Mouse (Mus musculus) MEL (cell line): Measurements from ENCODE around the gene Defb45. TPM values are rescaled to one million over a fixed set of nuclear protein-coding genes. Genes with fewer than 3 reads are reported as not detected.

Experiments
- DNase-seq: peaks from one replicate; pipeline ENCODE4 v3.0.0; 2011; ENCODE audit warnings: low read depth, low spot score
- H3K27ac ChIP-seq: 2 replicates; pipeline ENCODE4 v1.5.1; 2012; ENCODE audit warnings: low read depth, mild to moderate bottlenecking, control low read depth, low read length, moderate library complexity; ENCODE audit not compliant: control insufficient read depth
- H3K27me3 ChIP-seq, 2 experiments: fragments of 150-350 bp in 1 of 2; sonication (generic) in 1 of 2; 2 replicates each; pipeline ENCODE4 v1.6.1; 2012; ENCODE audit warnings: low read length in 2 of 2, mild to moderate bottlenecking in 2 of 2, improper control_type of control experiment in 1 of 2, moderate library complexity in 1 of 2; ENCODE audit not compliant: insufficient read depth in 2 of 2, control insufficient read depth in 1 of 2
- H3K36me3 ChIP-seq, 2 experiments: 2 replicates each; pipeline ENCODE4 v1.6.1; 2012 to 2014; ENCODE audit warnings: low read length in 2 of 2, improper control_type of control experiment in 1 of 2, inconsistent platforms in 1 of 2, mild to moderate bottlenecking in 1 of 2; ENCODE audit not compliant: insufficient read depth in 2 of 2, control insufficient read depth in 1 of 2
- H3K4me1 ChIP-seq, 2 experiments: fragments of 150-350 bp in 1 of 2; sonication (generic) in 1 of 2; 2 replicates each; pipeline ENCODE4 v1.6.1; 2012; ENCODE audit warnings: low read length in 2 of 2, improper control_type of control experiment in 1 of 2, mild to moderate bottlenecking in 1 of 2; ENCODE audit not compliant: insufficient read depth in 2 of 2, control insufficient read depth in 1 of 2
- H3K4me3 ChIP-seq, 2 experiments: fragments of 150-350 bp in 1 of 2; sonication (generic) in 1 of 2; 2 replicates each; pipeline ENCODE4 v1.5.1; 2012; ENCODE audit warnings: low read depth in 2 of 2, low read length in 2 of 2, mild to moderate bottlenecking in 2 of 2, moderate library complexity in 2 of 2, control low read depth in 1 of 2, improper control_type of control experiment in 1 of 2; ENCODE audit not compliant: control insufficient read depth in 1 of 2, insufficient read depth in 1 of 2
- H3K79me2 ChIP-seq: 2 replicates; pipeline ENCODE4 v1.6.1; 2012; ENCODE audit warnings: mild to moderate bottlenecking, low read length, moderate library complexity; ENCODE audit not compliant: control insufficient read depth, poor library complexity, insufficient read depth
- H3K9ac ChIP-seq: 2 replicates; pipeline ENCODE4 v1.6.1; 2012; ENCODE audit warnings: low read depth, mild to moderate bottlenecking, control low read depth, low read length, moderate library complexity; ENCODE audit not compliant: control insufficient read depth, poor library complexity, severe bottlenecking
- H3K9me3 ChIP-seq: fragments of 150-350 bp; sonication (generic); replicated peaks from 2 replicates; pipeline ENCODE4 v1.6.1; 2012; ENCODE audit warnings: mild to moderate bottlenecking, low read length, improper control_type of control experiment, moderate library complexity; ENCODE audit not compliant: insufficient read depth
- BHLHE40 ChIP-seq: IDR thresholded peaks from 2 replicates; pipeline ENCODE4 v1.6.1; 2012; ENCODE audit warnings: low read depth, mild to moderate bottlenecking, inconsistent platforms, low read length, improper control_type of control experiment, borderline replicate concordance
- CHD1 ChIP-seq: IDR thresholded peaks from 2 replicates; pipeline ENCODE4 v1.6.1; 2012; ENCODE audit warnings: low read depth, mild to moderate bottlenecking, inconsistent platforms, low read length, improper control_type of control experiment
- CTCF ChIP-seq, 3 experiments: IDR thresholded peaks in 2 of 3; conservative IDR thresholded peaks in 1 of 3; 2 replicates each; pipeline ENCODE4 v1.5.1; 2011 to 2012; ENCODE audit warnings: low read length in 3 of 3, low read depth in 2 of 3, mild to moderate bottlenecking in 2 of 3, improper control_type of control experiment in 1 of 3, inconsistent platforms in 1 of 3, mixed read lengths in 1 of 3, moderate library complexity in 1 of 3; ENCODE audit not compliant: control insufficient read depth in 1 of 3, insufficient read depth in 1 of 3, poor library complexity in 1 of 3, severe bottlenecking in 1 of 3
- EP300 ChIP-seq, 2 experiments: IDR thresholded peaks; 2 replicates each; pipeline ENCODE4 v1.6.1; 2011; ENCODE audit warnings: improper control_type of control experiment in 2 of 2, low read length in 2 of 2, low read depth in 1 of 2, mild to moderate bottlenecking in 1 of 2
- ETS1 ChIP-seq: IDR thresholded peaks from 2 replicates; pipeline ENCODE4 v1.6.1; 2012; ENCODE audit warnings: low read depth, mild to moderate bottlenecking, inconsistent platforms, low read length, improper control_type of control experiment, moderate library complexity
- HCFC1 ChIP-seq: IDR thresholded peaks from 2 replicates; pipeline ENCODE4 v1.6.1; 2012; ENCODE audit warnings: low read depth, mild to moderate bottlenecking, inconsistent platforms, low read length, improper control_type of control experiment, moderate library complexity
- MAFK ChIP-seq: IDR thresholded peaks from 2 replicates; pipeline ENCODE4 v1.6.1; 2011; ENCODE audit warnings: low read depth, mild to moderate bottlenecking, low read length, improper control_type of control experiment, borderline replicate concordance
- MAZ ChIP-seq: IDR thresholded peaks from 2 replicates; pipeline ENCODE4 v1.6.1; 2012; ENCODE audit warnings: low read depth, mild to moderate bottlenecking, inconsistent platforms, low read length, improper control_type of control experiment
- MEF2A ChIP-seq: IDR thresholded peaks from 2 replicates; pipeline ENCODE4 v1.6.1; 2014; ENCODE audit warnings: low read depth, mild to moderate bottlenecking, inconsistent platforms, low read length, improper control_type of control experiment; ENCODE audit not compliant: poor library complexity, insufficient replicate concordance, severe bottlenecking; ENCODE audit errors: extremely low read depth
- RCOR1 ChIP-seq: IDR thresholded peaks from 2 replicates; pipeline ENCODE4 v1.6.1; 2012; ENCODE audit warnings: low read depth, mild to moderate bottlenecking, inconsistent platforms, low read length, improper control_type of control experiment
- TCF12 ChIP-seq: IDR thresholded peaks from 2 replicates; pipeline ENCODE4 v1.6.1; 2014; ENCODE audit warnings: low read depth, mild to moderate bottlenecking, inconsistent platforms, low read length, improper control_type of control experiment, moderate library complexity
- UBTF ChIP-seq: IDR thresholded peaks from 2 replicates; pipeline ENCODE4 v1.6.1; 2012; ENCODE audit warnings: low read depth, mild to moderate bottlenecking, inconsistent platforms, low read length, improper control_type of control experiment, moderate library complexity, borderline replicate concordance; ENCODE audit not compliant: insufficient read depth
- ZKSCAN1 ChIP-seq: IDR thresholded peaks from 2 replicates; pipeline ENCODE4 v1.6.1; 2012; ENCODE audit warnings: low read depth, mild to moderate bottlenecking, inconsistent platforms, low read length, improper control_type of control experiment, moderate library complexity
- polyA plus RNA-seq, 2 experiments: library from polyadenylated mRNA; stranded (reverse) in 1 of 2; unstranded in 1 of 2; fragments of >175 nt in 1 of 2; fragments of >200 nt in 1 of 2; gene quantifications; 2 replicates each; pipeline versions ENCODE4 v1.2.1 to v1.2.4; 2012; ENCODE audit warnings: low replicate concordance in 2 of 2, low read depth in 1 of 2; ENCODE audit not compliant: insufficient read length in 2 of 2, insufficient read depth in 1 of 2, missing spikeins in 1 of 2
- total RNA-seq: library from RNA; depleted of rRNA; stranded (reverse); fragments of 300-350 nt; gene quantifications from 2 replicates; pipeline ENCODE4 v1.2.3, GENCODE M21; 2012

The Defb45 gene
- total and polyA plus RNA-seq, 3 experiments = not detected

- peak; percentile 31 to 54 (median 37); a peak in 5 of 6 replicates for TF ChIP-seq CTCF (IDR thresholded peaks at IDR 0.05 in 2 of 3, conservative IDR thresholded peaks at IDR 0.05 in 1 of 3; ENCODE audit: control insufficient read depth in 1 of 3, insufficient read depth in 1 of 3, low read depth in 2 of 3, low read length in 3 of 3, poor library complexity in 1 of 3, severe bottlenecking in 1 of 3)
- TF ChIP-seq ETS1 = no peak
- H3K9me3 ChIP-seq = no peaks in the 10 kb centered on the region
- H3K9ac ChIP-seq = no peak overlapping the region
- no peak overlapping the region for H3K4me3 ChIP-seq
- H3K27me3 ChIP-seq = no peaks in the 10 kb centered on the region; a peak in 1 of 4 replicates
- H3K27ac ChIP-seq = no peak overlapping the region
- H3K36me3 ChIP-seq = peaks cover 0 to 3% of the 10 kb centered on the region in 2 experiments; a peak in 2 of 4 replicates
- peaks cover 0 to 7% of the 10 kb centered on the region in 2 experiments; a peak in 1 of 4 replicates for H3K4me1 ChIP-seq
- no peaks in the 10 kb centered on the region for H3K79me2 ChIP-seq
- no peak for DNase-seq
Measured at GRCm38 (mm10) chr2:152601275-152601960, 2.2 kb upstream of the Defb45 start.

- Histone ChIP-seq H3K36me3 (peaks cover 0 to 3% of the 10 kb centered on the region in 2 experiments; a peak in 2 of 4 replicates), H3K27me3 (no peaks in the 10 kb centered on the region; a peak in 2 of 4 replicates), H3K4me3 (no peak overlapping the region), H3K79me2 (no peaks in the 10 kb centered on the region), H3K27ac (no peak overlapping the region), H3K4me1 (peaks cover 0 to 7% of the 10 kb centered on the region in 2 experiments; a peak in 1 of 4 replicates), H3K9me3 (no peaks in the 10 kb centered on the region), H3K9ac (no peak overlapping the region)
- TF ChIP-seq ZKSCAN1 = no peak
- TF ChIP-seq EP300 (IDR thresholded peaks at IDR 0.05; ENCODE audit: low read depth in 1 of 2, low read length in 2 of 2) = no peak
- TF ChIP-seq RCOR1 = no peak
- TF ChIP-seq TCF12 = no peak
- no peak for TF ChIP-seq CHD1
- TF ChIP-seq MEF2A = no peak
- no peak for TF ChIP-seq UBTF
- TF ChIP-seq BHLHE40 = no peak
- no peak for TF ChIP-seq MAZ
- no peak for TF ChIP-seq MAFK
- no peak for TF ChIP-seq HCFC1
- DNase-seq = no peak
Measured at GRCm38 (mm10) chr2:152600076-152600475, 877 bp upstream of the Defb45 start.
